20 mouse cellular contexts compared by ENCODE assay signal in genomic region chr10:90562906-90563305, GRCm38 (mm10).
DNase-seq lines count a peak whose midpoint lies in the region; ATAC-seq and TF ChIP-seq lines count a peak whose summit lies in the region.
"Had no signal": no experiment of that assay in that cellular context is flagged by ENCODE, and none has a peak within 500 bp of the region (broad histone marks: within the 10 kb centered on the region; RNA-seq: fewer than 3 reads in every experiment).

No protein-coding gene starts in this region.

- intact Hi-C loops in heart, adult 2 months (cut with DNase I): no loop called here

- no peaks in the 10 kb centered on the region for H3K4me1 ChIP-seq in lung, embryonic 14.5 days (ENCODE audit: insufficient read depth)
- H3K4me1 ChIP-seq in intestine, postnatal 0 days (replicated peaks; ENCODE audit: control insufficient read depth, insufficient read depth, low read length): no peaks in the 10 kb centered on the region
- no peaks in the 10 kb centered on the region for H3K4me1 ChIP-seq in heart, adult 2 months (ENCODE audit: control insufficient read depth, insufficient read depth, low read length)
- H3K4me1 ChIP-seq: embryonic facial prominence, embryonic 15.5 days; heart, embryonic 13.5 days; neural tube, embryonic 15.5 days had no signal

- H3K27me3 ChIP-seq in lung, embryonic 14.5 days (ENCODE audit: insufficient read depth, low read length): no peaks in the 10 kb centered on the region
- no peaks in the 10 kb centered on the region for H3K27me3 ChIP-seq in intestine, postnatal 0 days (replicated peaks; ENCODE audit: control insufficient read depth, insufficient read depth, low read length)
- H3K27me3 ChIP-seq in heart, adult 2 months (ENCODE audit: control insufficient read depth, insufficient read depth, low read length): no peaks in the 10 kb centered on the region
- H3K27me3 ChIP-seq: embryonic facial prominence, embryonic 15.5 days; heart, embryonic 13.5 days; neural tube, embryonic 15.5 days had no signal

- WGBS in lung, embryonic 14.5 days: 64% methylated on average over 7 of the region's 7 CpGs
- WGBS in intestine, postnatal 0 days: 76% methylated on average over 7 of the region's 7 CpGs
- WGBS in heart, adult 2 months: 37% methylated on average over 7 of the region's 7 CpGs

- no peak for TF ChIP-seq CTCF in lung, embryonic 14.5 days (IDR thresholded peaks at IDR 0.05; ENCODE audit: low read depth)
- no peak for TF ChIP-seq CTCF in intestine, postnatal 0 days (IDR thresholded peaks at IDR 0.05; ENCODE audit: low read depth)
- no peak for TF ChIP-seq CTCF in heart, adult 2 months (IDR thresholded peaks at IDR 0.05)

- H3K27ac ChIP-seq in lung, embryonic 14.5 days (ENCODE audit: low read depth): no peak overlapping the region
- H3K27ac ChIP-seq in intestine, postnatal 0 days (ENCODE audit: low read depth, low read length): no peak overlapping the region
- H3K27ac ChIP-seq in heart, adult 2 months: no peak overlapping the region
- H3K27ac ChIP-seq: embryonic facial prominence, embryonic 15.5 days; heart, embryonic 13.5 days; hindbrain, postnatal 0 days; macrophage; neural tube, embryonic 15.5 days had no signal

- H3K9me3 ChIP-seq in lung, embryonic 14.5 days (ENCODE audit: low read depth, low read length): no peaks in the 10 kb centered on the region
- H3K9me3 ChIP-seq in intestine, postnatal 0 days (ENCODE audit: control insufficient read depth): no peaks in the 10 kb centered on the region
- H3K9me3 ChIP-seq: embryonic facial prominence, embryonic 15.5 days; heart, embryonic 13.5 days; neural tube, embryonic 15.5 days had no signal

- no peaks in the 10 kb centered on the region for H3K36me3 ChIP-seq in lung, embryonic 14.5 days (ENCODE audit: insufficient read depth)
- H3K36me3 ChIP-seq in intestine, postnatal 0 days (ENCODE audit: control insufficient read depth, insufficient read depth): no peaks in the 10 kb centered on the region
- H3K36me3 ChIP-seq in heart, adult 2 months (ENCODE audit: control insufficient read depth, insufficient read depth, low read length): no peaks in the 10 kb centered on the region
- H3K36me3 ChIP-seq: embryonic facial prominence, embryonic 15.5 days; heart, embryonic 13.5 days; neural tube, embryonic 15.5 days had no signal

- peak; percentile 9 for DNase-seq in gastrocnemius, adult 18-20 months (ENCODE audit: low spot score)
- DNase-seq in gastrocnemius, postnatal 25 days: no peak
- peak; percentile 5 for DNase-seq in lung, embryonic 14.5 days
- no peak for DNase-seq in lung, postnatal 25 days (ENCODE audit: low spot score)
- DNase-seq in embryo, embryonic 11 days: peak; percentile 24
- DNase-seq in heart, adult 2 months: no peak
- DNase-seq: B cell, adult 2 months; cerebellum, adult 11 months; heart, postnatal 36 days; lung, adult 2 months; thymus, adult 2 months had no signal

- no peak for TF ChIP-seq POLR2A in heart, adult 2 months (IDR thresholded peaks at IDR 0.05; ENCODE audit: insufficient read depth, low read depth, low read length)

- no peak overlapping the region for H3K9ac ChIP-seq in lung, embryonic 14.5 days
- H3K9ac ChIP-seq in intestine, postnatal 0 days (ENCODE audit: low read depth, low read length): no peak overlapping the region
- H3K9ac ChIP-seq in heart, adult 2 months (ENCODE audit: low read depth, low read length): no peak overlapping the region
- H3K9ac ChIP-seq: embryonic facial prominence, embryonic 15.5 days; heart, embryonic 13.5 days; neural tube, embryonic 15.5 days had no signal

- no peak for ATAC-seq in lung, embryonic 14.5 days (ENCODE audit: insufficient read depth)
- no peak for ATAC-seq in intestine, postnatal 0 days
- ATAC-seq: hindbrain, postnatal 0 days had no signal

- no peak overlapping the region for H3K4me3 ChIP-seq in lung, embryonic 14.5 days (ENCODE audit: low read depth, low read length)
- no peak overlapping the region for H3K4me3 ChIP-seq in intestine, postnatal 0 days (ENCODE audit: low read depth, low read length)
- no peak overlapping the region for H3K4me3 ChIP-seq in heart, adult 2 months
- H3K4me3 ChIP-seq: embryonic facial prominence, embryonic 15.5 days; heart, embryonic 13.5 days; myocyte; neural tube, embryonic 15.5 days had no signal

- no peak for TF ChIP-seq EP300 in heart, adult 2 months (IDR thresholded peaks at IDR 0.05; ENCODE audit: insufficient read depth, low read depth, low read length)

- no peak overlapping the region for H3K4me2 ChIP-seq in lung, embryonic 14.5 days
- H3K4me2 ChIP-seq in intestine, postnatal 0 days (replicated peaks; ENCODE audit: low read depth): no peak overlapping the region
- H3K4me2 ChIP-seq: embryonic facial prominence, embryonic 15.5 days; heart, embryonic 13.5 days; liver, embryonic 11.5 days; midbrain, embryonic 11.5 days; neural tube, embryonic 15.5 days had no signal

- H3K79me2 ChIP-seq in heart, adult 2 months (replicated peaks; ENCODE audit: control insufficient read depth, insufficient read depth, low read length): no peaks in the 10 kb centered on the region

Comparison
In these comparisons a context has a peak if more than half of its experiments do, and no peak if none do; other contexts are left out.
1. DNase-seq: peak in gastrocnemius, adult 18-20 months (single experiment), lung, embryonic 14.5 days (single experiment) and embryo, embryonic 11 days (single experiment); none in gastrocnemius, postnatal 25 days (single experiment), lung, postnatal 25 days (single experiment) and heart, adult 2 months (0 of 2).